Mouse (Mus musculus) gastrocnemius, adult 18-20 months (tissue): ENCODE results near the gene Oas1e. TPM values are rescaled to one million over a fixed set of nuclear protein-coding genes. Genes with fewer than 3 reads are reported as not detected.

Source experiments
- DNase-seq: peaks from one replicate; pipeline ENCODE4 v3.0.0; 2021; ENCODE audit warnings: low spot score
- total RNA-seq, 2 experiments: library from RNA; stranded (reverse); gene quantifications; 2 replicates each; pipeline ENCODE4 v1.2.3; 2021

Oas1e gene
- total RNA-seq, 2 experiments from 2014 or later = not detected

- DNase-seq = no peak
These were observed 18.5 kb downstream of the Oas1e start for GRCm38 (mm10) chr5:120776801-120777200.

DNA sequence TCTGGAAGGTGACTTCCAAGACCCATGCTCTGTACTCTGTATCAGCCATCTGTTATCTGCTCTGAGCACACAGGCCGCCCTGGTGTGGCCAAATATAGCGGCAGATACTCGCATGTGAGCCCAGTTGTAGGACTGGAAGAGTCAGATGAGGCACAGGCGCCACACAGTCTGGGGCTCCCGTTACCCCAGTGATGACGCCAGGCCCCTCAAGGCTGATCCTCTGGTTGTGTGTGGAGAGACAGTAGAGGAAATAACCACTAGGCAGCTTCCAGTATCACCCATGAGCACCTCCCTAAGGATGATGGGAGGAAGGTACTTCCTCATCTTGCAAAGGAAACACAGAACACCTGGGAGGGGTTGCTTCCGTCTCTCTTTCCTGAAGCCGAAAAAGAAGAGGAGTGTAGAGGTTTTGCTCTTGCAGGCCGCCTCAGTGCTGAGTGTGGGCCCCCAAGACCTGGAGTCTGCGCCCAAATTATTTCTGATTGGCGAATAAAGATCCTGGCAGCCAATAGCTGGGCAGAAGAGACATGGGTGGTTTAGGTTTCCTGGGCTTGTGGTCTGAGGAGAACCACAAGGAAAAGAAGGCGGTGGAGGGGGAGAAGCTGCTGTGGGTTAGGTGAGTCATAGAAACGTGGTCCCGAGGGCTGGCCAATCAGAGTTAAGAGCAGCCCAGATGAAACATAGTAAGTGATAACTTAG lies 19.9 kb downstream of the Oas1e start:
- no peak for DNase-seq

DNA sequence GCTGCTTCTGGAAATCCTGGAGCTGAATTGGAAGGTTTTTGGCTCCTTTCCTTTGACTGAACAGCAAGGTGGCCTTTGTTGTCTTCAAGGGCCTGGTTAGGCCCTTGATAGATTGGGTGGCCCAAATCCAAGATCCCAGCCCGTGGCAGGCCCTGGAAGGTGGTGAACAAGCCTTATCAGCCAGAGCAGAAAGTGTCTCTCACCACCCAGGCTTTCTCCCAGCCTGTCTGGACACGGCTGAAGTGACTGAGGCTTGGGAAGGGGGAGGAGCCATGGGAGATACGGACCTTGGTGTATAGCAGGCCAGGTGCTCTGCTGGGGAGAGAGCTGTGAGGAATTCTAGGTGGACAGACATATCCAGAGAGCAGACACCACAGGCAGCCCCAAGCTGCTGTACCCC lies 25.9 kb downstream of the Oas1e start:
- DNase-seq = no peak

- DNase-seq = no peak
These were observed 30.3 kb downstream of the Oas1e start for GRCm38 (mm10) chr5:120765010-120765409.

GRCm38 (mm10) chr5:120761901-120762300 lies 33.4 kb downstream of the Oas1e start:
- no peak for DNase-seq

GRCm38 (mm10) chr5:120754215-120754614 lies 41.1 kb downstream of the Oas1e start:
- no peak for DNase-seq

DNA sequence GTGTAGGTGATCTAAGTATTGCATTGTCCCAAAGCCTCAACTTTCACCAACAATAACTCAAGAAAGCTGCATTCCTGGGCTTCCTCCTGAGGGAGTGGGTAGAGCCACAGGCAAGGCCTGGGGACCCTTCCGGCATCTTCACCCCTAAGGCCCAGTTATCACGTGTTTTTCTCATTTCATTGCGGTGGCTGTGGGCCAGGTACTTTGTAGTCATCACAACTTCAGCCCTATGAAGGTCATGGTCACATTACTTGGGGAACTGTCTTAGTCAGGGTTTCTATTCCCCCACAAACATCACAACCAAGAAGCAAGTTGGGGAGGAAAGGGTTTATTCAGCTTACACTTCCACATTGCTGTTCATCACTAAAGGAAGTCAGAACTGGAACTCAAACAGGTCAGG lies 42.5 kb downstream of the Oas1e start:
- no peak for DNase-seq

GRCm38 (mm10) chr5:120751206-120751605 lies 44.1 kb downstream of the Oas1e start:
- DNase-seq = no peak

DNA sequence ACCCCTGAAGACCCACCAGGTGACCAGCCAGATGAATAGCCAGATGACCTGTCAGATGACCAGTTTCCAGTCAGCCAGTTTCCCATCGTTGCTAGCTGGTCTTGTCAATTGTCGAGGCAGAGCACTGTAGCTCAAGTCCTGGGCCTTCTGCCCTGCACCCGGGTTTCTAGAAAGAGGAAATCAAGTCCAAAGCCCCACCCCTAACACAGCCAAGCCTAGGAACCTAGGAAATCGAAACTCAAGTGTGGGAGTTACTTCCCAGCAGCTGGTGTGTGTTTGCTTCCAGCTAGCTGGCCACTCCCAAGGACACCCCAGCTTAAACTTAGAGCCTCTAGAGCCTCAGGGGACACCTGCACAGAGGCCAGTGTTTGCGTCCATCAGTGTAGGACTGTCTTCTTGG lies 45.6 kb downstream of the Oas1e start, which contains the start of gene Oas2:
Gene Oas2 (minus strand): TSS at position 166 of the 400 bp plus-strand sequence.
- peak; percentile 4 for DNase-seq

DNA sequence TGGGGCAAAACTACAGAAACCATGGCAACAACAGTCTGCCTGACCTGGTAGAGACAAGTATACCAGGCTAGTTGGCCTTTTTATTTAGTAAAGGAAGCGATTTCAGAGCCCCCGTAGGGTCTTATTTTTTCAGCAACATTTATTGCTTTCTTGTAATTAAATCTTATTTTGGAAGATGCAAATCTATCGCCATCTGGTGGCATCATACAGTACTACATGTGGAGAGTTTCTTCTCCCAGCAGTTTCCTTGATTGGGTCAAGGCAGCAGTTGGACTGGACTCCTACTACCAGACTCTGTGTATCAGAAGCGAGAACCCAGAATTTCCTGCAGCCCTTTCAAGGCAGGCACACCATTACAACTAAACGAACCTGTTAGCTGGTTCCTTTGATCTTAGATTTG lies 48.9 kb downstream of the Oas1e start:
- peak; percentile 44 for DNase-seq

DNA sequence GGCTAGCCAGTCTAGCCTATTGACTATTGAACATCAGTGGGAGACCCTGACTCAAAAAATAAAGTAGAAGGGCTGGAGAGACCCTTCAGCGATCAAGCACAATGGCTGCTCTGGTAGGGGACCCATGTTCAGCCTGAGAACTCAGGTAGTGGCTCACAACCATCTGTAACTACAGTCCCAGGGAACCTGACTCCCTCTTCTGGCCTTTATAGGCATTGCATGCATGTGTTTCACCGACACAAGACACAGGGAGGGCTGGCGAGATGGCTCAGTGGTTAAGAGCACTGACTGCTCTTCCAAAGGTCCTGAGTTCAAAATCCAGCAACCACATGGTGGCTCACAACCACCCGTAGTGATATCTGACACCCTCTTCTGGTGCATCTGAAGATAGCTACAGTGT lies 53.2 kb downstream of the Oas1e start:
- no peak for DNase-seq

Other genes with a start within 250 kb of the Oas1e start
- gene Tpcn1, start 206.9 kb downstream of the Oas1e start, total RNA-seq = 10 to 100 TPM; 38.9 to 42.9 TPM
- not detected for gene Iqcd, start 206.5 kb downstream of the Oas1e start, total RNA-seq
- 1 to 10 TPM; 7.0 to 7.5 TPM for gene Rita1, start 182.9 kb downstream of the Oas1e start, total RNA-seq
- gene Ddx54, start 182.8 kb downstream of the Oas1e start, total RNA-seq = 10 to 100 TPM; 15.8 to 15.9 TPM
- not detected for gene Cfap73, start 161.3 kb downstream of the Oas1e start, total RNA-seq
- not detected for gene Rasal1, start 146.7 kb downstream of the Oas1e start, total RNA-seq
- under 1 TPM; 0.41 to 0.74 TPM for gene Dtx1, start 83.6 kb downstream of the Oas1e start, total RNA-seq
- under 1 TPM; 0.19 to 0.25 TPM for gene Oas2, start 45.7 kb downstream of the Oas1e start, total RNA-seq
- not detected for gene Oas3, start 17.9 kb downstream of the Oas1e start, total RNA-seq
- gene Oas1c, start 17.0 kb upstream of the Oas1e start, total RNA-seq = under 1 TPM in 1 of 2 experiments, not detected in 1; 0.09 TPM
- gene Oas1f, start 51.8 kb upstream of the Oas1e start, total RNA-seq = not detected
- not detected for gene Oas1h, start 65.9 kb upstream of the Oas1e start, total RNA-seq
- not detected for gene Oas1g, start 92.1 kb upstream of the Oas1e start, total RNA-seq
- gene Oas1a, start 112.0 kb upstream of the Oas1e start, total RNA-seq = under 1 TPM; 0.12 to 0.16 TPM
- not detected for gene Oas1d, start 119.0 kb upstream of the Oas1e start, total RNA-seq
- gene Rph3a, start 214.6 kb upstream of the Oas1e start, total RNA-seq = not detected